Mouse (Mus musculus): Measurements from ENCODE around the gene Odf3l2. TPM values are rescaled to one million over a fixed set of nuclear protein-coding genes. Genes with fewer than 3 reads are reported as not detected.
A peak's percentile ranks its signal among the peaks of the same experiment; 100 is the strongest.

The Odf3l2 gene
- total RNA-seq, 2 experiments from 2014 or later, result not detected

DNA sequence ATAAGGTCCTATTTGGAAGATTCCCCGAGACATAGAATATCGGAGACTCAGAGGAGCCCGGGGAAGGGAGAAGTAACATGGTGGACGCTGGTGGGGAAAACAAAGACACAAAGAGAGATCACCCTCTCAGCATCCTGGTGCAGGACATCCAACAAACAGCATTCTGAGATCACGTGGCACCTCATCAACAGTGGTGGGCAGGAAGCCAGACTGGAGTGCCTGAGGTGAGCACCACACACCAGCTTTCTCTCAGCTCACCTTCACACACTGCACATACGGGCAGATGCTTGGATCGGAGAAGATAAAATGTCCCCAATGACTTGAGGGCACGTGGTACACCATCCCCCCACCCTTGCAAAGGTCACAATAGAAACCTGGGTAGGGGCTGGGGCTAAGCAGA lies 9.3 kb downstream of the Odf3l2 start:
- no peak for ATAC-seq (replicated peaks; ENCODE audit: low FRiP score, poor library complexity, severe bottlenecking)

GRCm38 (mm10) chr10:79633006-79633777 lies 12.3 kb downstream of the Odf3l2 start:
- no peak for ATAC-seq (replicated peaks; ENCODE audit: low FRiP score, poor library complexity, severe bottlenecking)

- ATAC-seq (replicated peaks; ENCODE audit: low FRiP score, poor library complexity, severe bottlenecking), result no peak
Measured at GRCm38 (mm10) chr10:79631432-79631831, 14.1 kb downstream of the Odf3l2 start.

DNA sequence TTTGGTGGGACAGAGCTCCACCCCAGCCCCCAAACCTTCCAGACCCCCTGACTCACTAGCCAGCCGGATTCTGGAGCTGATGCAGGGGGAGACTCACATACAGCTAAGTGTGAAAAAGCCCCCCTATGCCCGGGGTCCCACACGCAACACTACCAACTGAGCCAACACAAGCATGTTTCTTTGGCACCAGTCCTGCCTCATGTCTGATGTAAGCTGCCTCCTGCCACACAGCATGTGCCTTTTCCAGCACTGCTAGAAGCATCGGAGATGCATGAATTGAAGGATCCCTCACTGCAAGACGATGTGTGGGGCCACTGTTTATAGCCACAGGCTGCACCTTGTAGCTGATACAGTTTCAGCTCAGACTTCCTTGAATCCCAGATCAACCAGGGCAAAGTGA lies 17.2 kb downstream of the Odf3l2 start:
- ATAC-seq (replicated peaks; ENCODE audit: low FRiP score, poor library complexity, severe bottlenecking), result no peak

GRCm38 (mm10) chr10:79626156-79626555 lies 19.4 kb downstream of the Odf3l2 start:
- no peak for ATAC-seq (replicated peaks; ENCODE audit: low FRiP score, poor library complexity, severe bottlenecking)

DNA sequence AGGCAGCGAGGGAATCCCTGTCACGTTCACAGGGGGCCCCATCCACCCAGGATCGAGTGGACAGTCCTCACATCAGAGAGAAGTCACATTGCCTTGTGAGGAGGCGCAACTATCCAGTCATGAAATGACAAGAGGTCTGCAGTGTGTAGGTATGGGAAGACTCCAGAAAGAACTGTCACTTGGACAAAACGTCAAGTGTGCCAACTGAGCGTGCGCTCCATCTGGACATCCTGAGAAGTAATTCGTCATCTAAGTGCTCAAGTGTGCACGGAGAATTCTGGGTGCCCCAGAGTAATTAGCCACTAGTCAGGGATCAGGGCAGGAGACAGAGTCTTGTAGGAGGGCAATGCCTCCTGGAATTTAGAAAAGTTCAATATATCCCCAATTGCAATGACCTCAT lies 20.1 kb downstream of the Odf3l2 start:
- ATAC-seq (replicated peaks; ENCODE audit: low FRiP score, poor library complexity, severe bottlenecking), result no peak

- ATAC-seq (replicated peaks; ENCODE audit: low FRiP score, poor library complexity, severe bottlenecking), result no peak
Measured at GRCm38 (mm10) chr10:79623950-79624349, 21.6 kb downstream of the Odf3l2 start.

DNA sequence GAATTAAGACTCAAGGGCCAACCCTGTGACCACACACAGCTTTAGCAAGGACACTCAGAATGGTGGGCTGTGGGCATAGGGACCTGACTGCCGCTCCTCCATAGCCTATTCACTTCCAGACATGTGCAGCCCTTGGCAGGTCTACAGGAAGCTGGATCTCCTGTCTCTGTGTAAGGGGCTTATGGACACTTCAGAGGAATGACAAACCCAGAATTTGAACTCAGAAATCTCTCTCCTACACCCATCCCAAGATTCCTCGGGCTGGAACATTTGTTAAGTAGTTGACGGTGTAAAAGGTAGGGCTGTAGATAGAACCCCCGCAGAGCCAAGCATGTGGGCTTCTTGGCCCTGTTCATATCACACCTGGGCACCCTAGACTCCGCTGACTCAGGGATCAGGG lies 29.2 kb downstream of the Odf3l2 start:
- ATAC-seq (replicated peaks; ENCODE audit: low FRiP score, poor library complexity, severe bottlenecking), result no peak

- ATAC-seq (replicated peaks; ENCODE audit: low FRiP score, poor library complexity, severe bottlenecking), result no peak
Measured at GRCm38 (mm10) chr10:79615860-79616259, 29.7 kb downstream of the Odf3l2 start.

DNA sequence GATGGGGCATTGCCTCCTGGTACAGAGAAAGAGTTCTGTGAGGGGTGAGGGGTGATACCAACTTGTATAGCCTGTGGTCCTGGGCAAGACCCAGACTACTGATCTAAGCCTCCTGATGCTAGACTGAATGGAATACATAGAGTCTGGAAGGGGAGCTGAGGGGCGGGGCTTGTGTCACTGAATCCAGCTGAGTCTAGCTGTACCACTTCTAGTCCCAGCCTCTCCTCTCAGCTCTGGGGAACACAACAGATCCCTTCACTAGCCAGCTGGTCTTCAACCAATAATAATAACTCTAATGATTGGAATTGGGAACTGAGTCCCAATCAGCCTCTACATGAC lies 31.3 kb downstream of the Odf3l2 start:
- no peak for ATAC-seq (replicated peaks; ENCODE audit: low FRiP score, poor library complexity, severe bottlenecking)

DNA sequence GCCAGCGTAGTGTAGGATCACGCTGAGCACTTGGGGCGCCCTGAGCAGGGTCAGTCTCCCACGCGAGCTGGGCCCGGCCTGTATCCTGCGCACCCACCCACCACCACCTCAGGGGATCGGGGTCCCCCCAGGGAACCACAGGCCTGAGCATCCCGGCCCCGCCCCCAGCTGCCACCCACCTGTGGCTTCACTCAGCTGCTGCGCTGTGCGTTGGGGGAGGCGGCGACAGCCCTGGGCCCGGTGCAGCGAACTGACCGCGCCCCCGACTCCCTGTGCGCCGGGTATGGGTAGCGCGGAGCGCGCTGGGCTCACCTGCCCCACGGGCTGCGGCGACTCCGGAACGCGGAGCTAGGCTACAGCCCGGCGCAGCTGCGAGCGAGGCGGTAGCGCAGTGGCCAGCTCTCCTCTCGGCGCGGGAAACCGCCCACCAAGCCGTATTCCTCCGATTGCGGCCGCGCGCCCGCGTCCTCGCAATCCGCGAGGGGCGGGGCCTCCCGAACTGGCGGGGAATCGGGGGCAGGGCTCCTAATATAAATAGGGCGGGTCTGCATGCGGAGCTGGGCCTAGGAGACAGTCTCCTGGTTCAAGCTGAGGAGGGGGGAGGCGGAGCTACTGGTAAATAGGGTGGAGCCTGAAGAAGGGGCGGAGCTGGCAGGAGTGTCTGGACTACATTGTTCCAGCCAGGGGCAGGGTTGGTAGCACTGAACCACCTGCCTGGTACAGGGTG lies 31.8 kb downstream of the Odf3l2 start, which contains the start of gene C2cd4c:
Gene C2cd4c, minus strand, starts transcription at position 448 of the 727 bp plus-strand sequence.
- ATAC-seq (replicated peaks; ENCODE audit: low FRiP score, poor library complexity, severe bottlenecking), result no peak

- no peak for ATAC-seq (replicated peaks; ENCODE audit: low FRiP score, poor library complexity, severe bottlenecking)
Measured at GRCm38 (mm10) chr10:79612192-79613135, 33.1 kb downstream of the Odf3l2 start.

GRCm38 (mm10) chr10:79611296-79611695 lies 34.2 kb downstream of the Odf3l2 start:
- ATAC-seq (replicated peaks; ENCODE audit: low FRiP score, poor library complexity, severe bottlenecking), result no peak

- no peak for ATAC-seq (replicated peaks; ENCODE audit: low FRiP score, poor library complexity, severe bottlenecking)
Measured at GRCm38 (mm10) chr10:79609276-79609675, 36.3 kb downstream of the Odf3l2 start.

DNA sequence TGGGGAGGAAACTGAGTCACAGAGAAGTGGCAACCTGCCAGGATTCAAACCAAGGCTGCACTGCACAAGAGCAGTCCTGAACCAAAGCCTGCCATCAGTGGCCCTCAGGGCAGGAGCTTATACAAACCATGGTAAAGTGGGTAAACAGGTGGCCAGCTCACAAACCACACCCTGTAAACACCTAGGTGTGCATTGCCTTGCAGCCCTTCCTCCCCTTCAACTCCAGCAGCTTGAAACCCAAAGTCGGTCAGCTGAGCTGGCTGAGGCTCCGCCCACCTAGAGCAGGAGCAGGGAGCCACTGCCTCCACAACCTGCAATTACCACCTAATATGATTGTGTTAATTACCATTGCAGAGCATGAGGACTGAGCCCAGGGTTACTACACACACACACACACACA lies 37.6 kb downstream of the Odf3l2 start:
- ATAC-seq (replicated peaks; ENCODE audit: low FRiP score, poor library complexity, severe bottlenecking), result no peak

GRCm38 (mm10) chr10:79606537-79606936 lies 39.0 kb downstream of the Odf3l2 start:
- no peak for ATAC-seq (replicated peaks; ENCODE audit: low FRiP score, poor library complexity, severe bottlenecking)

GRCm38 (mm10) chr10:79597936-79598230 lies 47.7 kb downstream of the Odf3l2 start:
- ATAC-seq (replicated peaks; ENCODE audit: low FRiP score, poor library complexity, severe bottlenecking), result no peak

DNA sequence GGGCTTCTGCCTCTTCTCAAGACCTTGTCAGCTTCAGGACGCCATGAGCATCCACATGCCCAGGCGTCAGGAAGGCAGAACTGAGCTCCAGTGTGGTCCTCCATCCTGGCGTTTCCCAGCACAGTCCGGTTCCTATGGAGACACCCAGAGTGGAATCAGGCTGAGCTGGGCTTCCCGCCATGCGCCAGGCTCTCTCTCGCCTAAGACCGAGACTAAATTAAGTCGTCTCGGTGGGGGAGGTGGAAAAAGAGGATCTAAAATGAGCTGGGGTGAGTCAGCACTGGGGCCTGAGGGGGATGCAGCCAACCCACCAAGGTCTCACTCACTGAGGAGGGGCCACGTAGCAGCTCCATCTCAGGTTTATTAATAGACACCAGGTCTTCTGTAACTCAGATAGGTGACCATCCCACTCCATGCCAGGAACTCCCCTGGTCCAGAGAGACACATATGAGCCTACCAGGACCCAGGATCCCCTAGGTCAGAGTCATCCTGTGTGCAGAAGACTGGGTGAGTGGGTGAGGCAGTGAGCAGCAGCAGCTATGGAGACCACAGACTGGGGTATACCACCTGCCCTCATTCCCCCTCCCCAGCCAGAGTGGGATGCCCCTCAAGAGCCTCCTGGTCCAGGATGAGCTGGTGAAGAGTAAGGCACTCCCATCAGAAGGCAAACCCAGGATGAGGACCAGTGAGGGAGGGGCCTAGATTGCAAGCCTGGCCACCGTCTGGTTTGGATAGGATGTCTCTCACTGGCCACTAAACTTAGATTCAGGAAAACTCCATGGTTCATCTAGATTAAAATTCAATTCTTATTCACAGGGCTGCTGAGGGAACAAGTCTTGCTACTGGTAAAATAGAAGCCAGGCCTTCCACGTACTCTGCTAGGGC lies 48.2 kb downstream of the Odf3l2 start:
- ATAC-seq (replicated peaks; ENCODE audit: low FRiP score, poor library complexity, severe bottlenecking), result no peak

GRCm38 (mm10) chr10:79595590-79595929 lies 50.0 kb downstream of the Odf3l2 start:
- ATAC-seq (replicated peaks; ENCODE audit: low FRiP score, poor library complexity, severe bottlenecking), result 0 out of 2 replicates have a peak, but pooled peaks have one; percentile 31
